In genomic region chr8:120492193-120492880, GRCm38 (mm10) we compare ENCODE assay signal across 8 mouse cellular contexts.
DNase-seq lines count a peak whose midpoint lies in the region; ATAC-seq and TF ChIP-seq lines count a peak whose summit lies in the region.

No protein-coding gene starts in this region.

- H3K9me3 ChIP-seq in lung, embryonic 16.5 days (ENCODE audit: control insufficient read depth, low read length): no peaks in the 10 kb centered on the region
- no peaks in the 10 kb centered on the region for H3K9me3 ChIP-seq in hindbrain, embryonic 12.5 days (replicated peaks)
- no peaks in the 10 kb centered on the region for H3K9me3 ChIP-seq in liver, embryonic 11.5 days (ENCODE audit: control insufficient read depth, low read length)
- H3K9me3 ChIP-seq in stomach, postnatal 0 days (ENCODE audit: control insufficient read depth, low read length): no peaks in the 10 kb centered on the region

- H3K27me3 ChIP-seq in lung, embryonic 16.5 days (ENCODE audit: control insufficient read depth, insufficient read depth, low read depth, low read length): no peaks in the 10 kb centered on the region
- 0 out of 2 replicates have a peak, but pooled peaks cover 5% of the 10 kb centered on the region for H3K27me3 ChIP-seq in hindbrain, embryonic 12.5 days
- no peaks in the 10 kb centered on the region for H3K27me3 ChIP-seq in liver, embryonic 11.5 days (replicated peaks; ENCODE audit: control insufficient read depth, insufficient read depth, low read length)
- no peaks in the 10 kb centered on the region for H3K27me3 ChIP-seq in stomach, postnatal 0 days (ENCODE audit: control insufficient read depth, insufficient read depth, low read length)

- TF ChIP-seq EP300 in stomach, postnatal 0 days (optimal IDR thresholded peaks at IDR 0.05): no peak

- no peaks in the 10 kb centered on the region for H3K36me3 ChIP-seq in lung, embryonic 16.5 days (ENCODE audit: control insufficient read depth, insufficient read depth, low read length)
- no peaks in the 10 kb centered on the region for H3K36me3 ChIP-seq in hindbrain, embryonic 12.5 days
- H3K36me3 ChIP-seq in liver, embryonic 11.5 days (ENCODE audit: control insufficient read depth, insufficient read depth, low read length): no peaks in the 10 kb centered on the region
- no peaks in the 10 kb centered on the region for H3K36me3 ChIP-seq in stomach, postnatal 0 days (ENCODE audit: control insufficient read depth, insufficient read depth, low read length)

- no peak for ATAC-seq in lung, embryonic 16.5 days (ENCODE audit: low read depth)
- no peak for ATAC-seq in hindbrain, embryonic 12.5 days (ENCODE audit: low FRiP score)
- ATAC-seq in liver, embryonic 11.5 days (replicated peaks; ENCODE audit: low FRiP score): no peak
- no peak for ATAC-seq in stomach, postnatal 0 days (ENCODE audit: low FRiP score, low TSS enrichment)

- no peak for TF ChIP-seq CTCF in stomach, postnatal 0 days (IDR thresholded peaks at IDR 0.05; ENCODE audit: low read depth)

- no peak overlapping the region for H3K4me3 ChIP-seq in lung, embryonic 16.5 days (ENCODE audit: low read length)
- peak overlapping the region; percentile 79 for H3K4me3 ChIP-seq in hindbrain, embryonic 12.5 days
- H3K4me3 ChIP-seq in liver, embryonic 11.5 days (ENCODE audit: low read depth, low read length): peak overlapping the region; percentile 98
- H3K4me3 ChIP-seq in stomach, postnatal 0 days (ENCODE audit: low read depth, low read length): no peak overlapping the region

- H3K4me1 ChIP-seq in lung, embryonic 16.5 days (replicated peaks; ENCODE audit: control insufficient read depth, insufficient read depth, low read length): peaks cover 72% of the 10 kb centered on the region
- H3K4me1 ChIP-seq in hindbrain, embryonic 12.5 days: peaks cover 73% of the 10 kb centered on the region
- peaks cover 71% of the 10 kb centered on the region for H3K4me1 ChIP-seq in liver, embryonic 11.5 days (replicated peaks; ENCODE audit: control insufficient read depth, insufficient read depth, low read length)
- H3K4me1 ChIP-seq in stomach, postnatal 0 days (replicated peaks; ENCODE audit: control insufficient read depth, insufficient read depth): no peaks in the 10 kb centered on the region

- H3K9ac ChIP-seq in lung, embryonic 16.5 days (ENCODE audit: low read length): 0 out of 2 replicates have a peak overlapping the region, but pooled peaks have one; percentile 30
- H3K9ac ChIP-seq in hindbrain, embryonic 12.5 days: peak overlapping the region; percentile 49
- peak overlapping the region; percentile 1; the same call in 1 of the 2 replicates for H3K9ac ChIP-seq in liver, embryonic 11.5 days (ENCODE audit: low read depth, low read length)
- H3K9ac ChIP-seq in stomach, postnatal 0 days (ENCODE audit: low read length): no peak overlapping the region

- H3K4me2 ChIP-seq in lung, embryonic 16.5 days (ENCODE audit: low read depth, low read length): no peak overlapping the region
- H3K4me2 ChIP-seq in hindbrain, embryonic 12.5 days (replicated peaks): peak overlapping the region; percentile 95
- peak overlapping the region; percentile 98 for H3K4me2 ChIP-seq in liver, embryonic 11.5 days
- 0 out of 2 replicates have a peak overlapping the region, but pooled peaks have one; percentile 20 for H3K4me2 ChIP-seq in stomach, postnatal 0 days (replicated peaks; ENCODE audit: low read depth)

- 21% methylated on average over 14 of the region's 14 CpGs for WGBS in lung, embryonic 16.5 days
- WGBS in hindbrain, embryonic 12.5 days: 26% methylated on average over 14 of the region's 14 CpGs
- WGBS in liver, embryonic 11.5 days: 38% methylated on average over 14 of the region's 14 CpGs
- 43% methylated on average over 14 of the region's 14 CpGs for WGBS in stomach, postnatal 0 days

- no peak for DNase-seq in lung, postnatal 14 days
- no peak for DNase-seq in liver, embryonic 11.5 days (ENCODE audit: low spot score)
- DNase-seq in stomach, postnatal 0 days (ENCODE audit: low spot score): no peak
- DNase-seq in adipocyte (ENCODE audit: low spot score): no peak
- no peak for DNase-seq in left cerebral cortex, adult 8-10 months (ENCODE audit: low spot score in 2 of 2)
- no peak for DNase-seq in urinary bladder, postnatal 36 days (ENCODE audit: low spot score in 2 of 2)

- no peak overlapping the region for H3K27ac ChIP-seq in lung, embryonic 16.5 days (ENCODE audit: low read length)
- H3K27ac ChIP-seq in hindbrain, embryonic 12.5 days: peak overlapping the region; percentile 23; the same call in 1 of the 2 replicates
- 0 out of 2 replicates have a peak overlapping the region, but pooled peaks have one; percentile 47 for H3K27ac ChIP-seq in liver, embryonic 11.5 days (ENCODE audit: low read depth, low read length)
- H3K27ac ChIP-seq in stomach, postnatal 0 days (replicated peaks): no peak overlapping the region

Comparison
In these comparisons a context has a peak if more than half of its experiments do, and no peak if none do; other contexts are left out.
1. H3K27ac ChIP-seq: peak in hindbrain, embryonic 12.5 days (single experiment) and liver, embryonic 11.5 days (single experiment); none in lung, embryonic 16.5 days (single experiment) and stomach, postnatal 0 days (single experiment).
2. H3K4me3 ChIP-seq: peak in hindbrain, embryonic 12.5 days (single experiment) and liver, embryonic 11.5 days (single experiment); none in lung, embryonic 16.5 days (single experiment) and stomach, postnatal 0 days (single experiment).